Mouse (Mus musculus): ENCODE data around the gene Ppp2r3d.

DNA sequence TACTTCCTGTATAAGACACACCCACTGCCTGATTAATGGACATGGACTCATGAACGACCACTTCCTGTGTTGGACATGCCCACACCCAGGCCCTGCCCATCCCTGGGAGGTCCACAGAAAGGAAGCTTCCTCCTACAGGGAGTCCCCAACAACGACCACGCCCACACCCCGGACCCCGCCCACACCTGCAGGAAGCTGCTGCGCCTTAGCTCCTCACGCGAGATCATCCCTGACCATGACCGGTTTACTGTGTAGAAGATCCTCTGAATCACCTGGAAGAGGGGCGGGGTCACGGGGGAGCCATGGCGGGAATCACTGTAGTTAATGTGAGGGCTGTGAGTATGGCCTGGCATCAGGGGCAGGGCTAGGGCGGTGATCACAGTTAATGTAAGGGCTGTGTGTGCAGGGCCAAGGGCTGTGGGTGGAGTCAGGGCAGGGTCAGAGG is 37.3 kb downstream of the Ppp2r3d start:
- TF ChIP-seq CTCF (IDR thresholded peaks at IDR 0.05; ENCODE audit: control insufficient read depth, insufficient read depth, insufficient read length) (no peak), MYOG (IDR thresholded peaks at IDR 0.05; ENCODE audit: control insufficient read depth, extremely low read depth, insufficient read length) (no peak), MYOD1 (IDR thresholded peaks at IDR 0.05; ENCODE audit: control insufficient read depth, insufficient read length, low read depth) (no peak), USF1 (IDR thresholded peaks at IDR 0.05; ENCODE audit: low read depth) (no peak), MAX (IDR thresholded peaks at IDR 0.05) (no peak), FOSL1 (IDR thresholded peaks at IDR 0.05; ENCODE audit: insufficient read depth, low read length, poor library complexity, severe bottlenecking) (no peak), CEBPB (IDR thresholded peaks at IDR 0.05; ENCODE audit: low read depth) (no peak)

All from C2C12 (cell line).